Mouse (Mus musculus): ENCODE measurements around the gene Fgfr2.

DNA sequence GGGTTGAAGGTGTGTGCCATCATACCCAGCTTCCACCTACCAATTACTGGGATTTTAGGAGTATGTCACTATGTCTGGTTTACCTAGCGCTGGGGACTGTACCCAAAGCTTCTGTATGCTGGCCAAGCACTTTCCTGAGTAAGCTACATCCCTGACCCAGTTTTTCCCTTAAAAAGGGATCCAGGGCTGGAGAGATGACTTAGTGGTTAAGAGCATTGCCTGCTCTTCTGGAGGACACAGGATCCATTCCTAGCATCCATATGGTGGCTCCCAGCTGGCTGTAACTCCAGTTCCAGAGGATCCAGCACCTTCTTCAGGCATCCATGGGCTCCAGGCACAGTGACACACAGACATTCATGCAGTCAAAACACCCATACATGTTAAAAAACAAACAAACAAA, 476.6 kb downstream of the Fgfr2 start:
- TF ChIP-seq CTCF (IDR thresholded peaks at IDR 0.05; ENCODE audit: borderline replicate concordance, insufficient read depth, low read length) (no peak), POLR2A (IDR thresholded peaks at IDR 0.05; ENCODE audit: low read depth, low read length) (no peak)
